Mouse (Mus musculus): ENCODE measurements around the gene Ralgapa2.

Gene Ralgapa2

GRCm38 (mm10) chr2:146511911-146512580, at the start of gene Ralgapa2:
Ralgapa2 (minus strand) TSS chr2:146512344.
- in situ Hi-C loops (cut with MseI, MboI) = no loop called here

DNA sequence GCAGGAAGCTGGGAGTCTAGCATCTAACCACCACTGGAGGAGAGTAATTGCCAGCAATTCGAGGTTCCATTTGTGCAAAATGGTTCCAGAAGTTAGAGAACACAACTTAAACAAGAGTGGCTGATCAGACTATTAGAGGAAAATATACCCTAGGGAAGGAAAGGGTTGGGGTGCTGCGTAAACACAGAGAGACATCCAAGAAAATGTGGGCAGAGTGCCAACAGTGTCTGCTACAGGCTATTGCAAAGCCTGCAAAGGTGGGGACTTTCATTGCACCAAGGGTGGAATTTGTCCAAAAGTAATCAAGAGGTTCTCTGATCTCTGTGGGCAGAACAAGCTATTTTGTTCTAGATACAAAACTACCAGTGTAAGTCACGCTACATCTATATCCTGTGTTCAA, 49.4 kb upstream of the Ralgapa2 start:
- in situ Hi-C loops (cut with MseI, MboI) = no loop called here

DNA sequence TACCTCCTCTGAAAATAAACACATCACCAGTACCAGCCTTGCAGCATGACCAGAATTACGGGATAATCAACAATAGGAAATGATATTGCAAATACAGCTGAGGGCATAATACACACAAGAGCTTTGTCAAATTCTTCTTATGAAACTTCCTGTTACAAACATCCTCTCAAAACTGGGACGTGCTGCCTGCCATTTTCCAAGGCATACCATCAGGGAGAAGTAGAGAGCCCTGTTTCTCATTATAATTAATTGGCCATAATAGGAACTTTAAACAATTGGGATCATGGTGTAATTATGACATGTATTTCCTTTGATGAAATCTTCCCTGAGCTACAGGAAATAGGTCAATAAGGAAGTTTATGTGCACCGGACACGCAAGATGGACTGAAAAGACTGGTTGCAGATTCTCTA, 48.5 kb upstream of the Ralgapa2 start:
- in situ Hi-C loops (cut with MseI, MboI) = no loop called here

- in situ Hi-C loops (cut with MseI, MboI) = no loop called here
Observed at GRCm38 (mm10) chr2:146556148-146556547, 44.0 kb upstream of the Ralgapa2 start.

DNA sequence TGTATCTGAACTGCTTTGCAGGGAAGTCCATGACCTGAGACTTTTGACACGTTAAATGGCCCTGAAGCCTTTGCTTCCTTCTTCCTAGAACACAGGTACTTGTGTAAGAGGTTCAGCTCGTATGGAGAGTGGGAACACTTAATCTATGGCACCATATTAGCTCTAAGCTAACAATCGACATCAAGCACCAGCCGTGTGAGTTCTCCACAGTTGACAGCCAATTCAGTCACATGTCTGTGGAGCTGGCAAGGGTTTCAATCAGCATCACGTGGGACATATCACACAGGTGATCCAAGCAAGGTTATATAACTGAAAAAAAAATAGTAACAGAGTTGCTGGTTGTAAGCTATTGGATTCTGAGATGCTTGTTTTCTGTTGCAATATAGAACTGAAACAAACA, 43.2 kb upstream of the Ralgapa2 start:
- in situ Hi-C loops (cut with MseI, MboI) = no loop called here

DNA sequence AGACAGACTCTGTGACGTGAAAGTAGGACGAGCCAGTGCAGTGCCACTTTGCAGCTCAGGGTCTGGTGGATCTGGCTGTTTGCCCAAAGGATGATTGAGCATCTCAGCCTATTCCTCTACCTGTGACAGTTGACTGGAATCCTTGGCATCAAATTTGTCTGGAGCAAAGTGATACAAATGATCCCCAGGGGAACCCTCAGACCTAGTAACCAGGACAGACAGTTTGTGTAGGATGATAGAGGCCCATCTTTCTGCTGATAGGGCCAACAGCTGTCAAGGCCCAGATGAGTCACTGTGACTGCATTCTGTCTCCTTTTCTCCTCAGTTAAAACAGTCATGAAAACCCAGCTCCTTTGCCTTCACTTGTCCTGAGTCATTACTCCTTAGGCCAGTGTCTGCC, 41.6 kb upstream of the Ralgapa2 start:
- in situ Hi-C loops (cut with MseI, MboI) = no loop called here

DNA sequence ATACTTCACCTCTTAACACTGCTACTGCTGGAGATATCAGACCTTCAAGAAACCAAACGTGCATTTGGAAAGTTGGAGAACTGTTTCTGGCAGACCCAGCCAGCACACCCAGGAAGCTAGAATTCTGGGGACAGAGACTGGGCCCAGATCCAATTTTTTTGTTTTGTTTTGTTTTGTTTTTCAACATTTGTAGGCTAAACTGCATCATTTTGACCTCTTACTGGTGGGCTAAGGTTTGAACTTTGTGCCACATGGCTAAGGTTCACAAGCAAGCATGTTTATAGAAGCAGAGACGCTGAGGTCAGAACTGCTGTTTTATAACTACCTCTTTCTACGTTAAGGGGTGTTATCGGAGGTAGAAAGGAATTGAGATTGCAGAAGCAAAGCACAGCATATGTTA, 39.7 kb upstream of the Ralgapa2 start:
- in situ Hi-C loops (cut with MseI, MboI) = no loop called here

DNA sequence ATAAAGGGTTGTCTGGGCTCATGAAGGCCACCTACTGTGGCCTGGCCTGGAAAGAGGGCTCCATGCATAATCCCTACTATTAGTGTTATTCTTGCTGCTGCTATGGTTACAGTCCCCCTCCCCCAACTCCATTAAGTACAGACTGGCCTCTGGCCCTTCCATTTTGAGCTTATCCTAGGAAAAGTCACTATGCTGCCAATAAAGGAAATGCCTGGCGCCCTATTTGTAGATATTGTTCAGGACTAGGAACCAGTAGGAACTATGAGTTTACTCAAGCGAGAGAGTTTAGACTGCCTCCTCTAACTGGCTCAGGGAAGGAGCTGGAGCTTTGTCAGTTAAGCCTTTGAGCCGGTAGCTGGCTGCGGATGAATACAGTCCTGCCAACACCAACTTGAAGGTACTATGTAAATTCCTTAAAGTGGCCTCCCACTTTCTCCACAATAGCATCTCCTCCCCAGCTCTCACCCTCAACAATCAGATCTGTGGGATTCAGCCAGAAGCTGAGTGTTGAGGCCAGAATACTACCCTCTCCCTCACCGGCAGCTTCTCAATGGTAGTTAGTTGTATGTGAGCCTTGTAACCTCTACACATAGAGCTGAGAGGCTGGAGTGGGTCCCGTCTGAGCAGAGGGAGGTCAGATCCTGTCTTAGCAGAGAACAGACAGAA, 37.1 kb upstream of the Ralgapa2 start:
- in situ Hi-C loops (cut with MseI, MboI) = no loop called here

GRCm38 (mm10) chr2:146544155-146544814, 32.1 kb upstream of the Ralgapa2 start:
- in situ Hi-C loops (cut with MseI, MboI) = no loop called here

GRCm38 (mm10) chr2:146533118-146533949, 21.2 kb upstream of the Ralgapa2 start:
- in situ Hi-C loops (cut with MseI, MboI) = no loop called here

- in situ Hi-C loops (cut with MseI, MboI) = no loop called here
Observed at GRCm38 (mm10) chr2:146532493-146532892, 20.3 kb upstream of the Ralgapa2 start.

DNA sequence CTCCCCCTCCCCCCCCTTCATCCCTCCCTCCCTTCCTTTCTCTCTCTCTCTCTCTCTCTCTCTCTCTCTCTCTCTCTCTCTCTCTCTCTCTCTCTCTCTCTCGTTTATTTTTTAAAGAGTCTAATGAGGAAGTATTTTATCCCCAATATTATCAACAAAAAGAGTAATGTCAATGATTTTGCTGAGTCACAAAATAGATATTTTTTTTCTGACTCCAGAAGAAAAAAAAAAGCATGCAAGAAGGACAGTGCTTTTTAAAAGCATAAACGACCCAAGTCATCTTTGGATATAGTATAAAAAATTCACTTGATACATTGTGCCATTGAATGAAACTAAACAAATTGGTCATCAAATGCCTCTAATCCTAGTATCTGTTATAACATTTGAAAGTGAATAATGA, 13.3 kb upstream of the Ralgapa2 start:
- in situ Hi-C loops (cut with MseI, MboI) = no loop called here

- in situ Hi-C loops (cut with MseI, MboI) = no loop called here
Observed at GRCm38 (mm10) chr2:146524685-146525415, 12.7 kb upstream of the Ralgapa2 start.

DNA sequence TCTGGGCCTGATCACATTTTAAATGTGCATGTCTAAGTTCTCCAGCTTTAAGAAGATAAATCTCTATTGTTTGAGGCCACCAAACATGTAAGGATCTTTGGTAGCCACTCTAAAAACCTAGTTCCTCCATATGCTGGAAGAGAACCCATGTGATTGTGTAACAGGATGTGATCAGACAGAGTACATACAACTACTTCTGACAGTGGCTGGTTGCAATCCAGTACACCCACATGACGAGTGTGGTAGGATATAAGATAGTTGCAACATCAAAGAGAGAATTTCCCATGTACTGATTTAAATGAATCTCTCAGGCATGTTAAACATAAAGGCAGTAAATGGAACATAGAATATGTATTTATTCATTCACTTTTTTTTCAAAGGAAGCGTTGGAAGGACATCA, 4.8 kb upstream of the Ralgapa2 start:
- in situ Hi-C loops (cut with MseI, MboI) = no loop called here

GRCm38 (mm10) chr2:146515081-146515480, 2.9 kb upstream of the Ralgapa2 start:
- in situ Hi-C loops (cut with MseI, MboI) = no loop called here

DNA sequence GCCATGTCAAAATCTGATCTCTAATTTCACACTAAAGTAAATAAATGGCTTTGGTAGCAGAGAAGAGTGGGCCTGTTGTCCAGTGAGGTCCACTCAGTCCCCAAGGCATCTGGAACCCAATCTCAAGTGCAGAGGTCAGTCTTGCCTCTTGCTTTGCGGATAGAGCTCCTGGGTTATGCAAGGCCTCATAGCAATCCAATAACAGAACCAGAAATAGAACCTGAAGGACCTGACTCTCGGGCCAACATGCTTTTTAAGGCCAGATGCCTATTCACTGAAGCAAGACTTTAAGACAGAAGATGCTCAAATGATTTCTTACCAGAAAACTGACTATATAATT, 407 bp upstream of the Ralgapa2 start:
- in situ Hi-C loops (cut with MseI, MboI) = no loop called here

GRCm38 (mm10) chr2:146511401-146511865, 711 bp downstream of the Ralgapa2 start:
- in situ Hi-C loops (cut with MseI, MboI) = no loop called here

GRCm38 (mm10) chr2:146510780-146511179, 1.4 kb downstream of the Ralgapa2 start:
- in situ Hi-C loops (cut with MseI, MboI) = no loop called here

DNA sequence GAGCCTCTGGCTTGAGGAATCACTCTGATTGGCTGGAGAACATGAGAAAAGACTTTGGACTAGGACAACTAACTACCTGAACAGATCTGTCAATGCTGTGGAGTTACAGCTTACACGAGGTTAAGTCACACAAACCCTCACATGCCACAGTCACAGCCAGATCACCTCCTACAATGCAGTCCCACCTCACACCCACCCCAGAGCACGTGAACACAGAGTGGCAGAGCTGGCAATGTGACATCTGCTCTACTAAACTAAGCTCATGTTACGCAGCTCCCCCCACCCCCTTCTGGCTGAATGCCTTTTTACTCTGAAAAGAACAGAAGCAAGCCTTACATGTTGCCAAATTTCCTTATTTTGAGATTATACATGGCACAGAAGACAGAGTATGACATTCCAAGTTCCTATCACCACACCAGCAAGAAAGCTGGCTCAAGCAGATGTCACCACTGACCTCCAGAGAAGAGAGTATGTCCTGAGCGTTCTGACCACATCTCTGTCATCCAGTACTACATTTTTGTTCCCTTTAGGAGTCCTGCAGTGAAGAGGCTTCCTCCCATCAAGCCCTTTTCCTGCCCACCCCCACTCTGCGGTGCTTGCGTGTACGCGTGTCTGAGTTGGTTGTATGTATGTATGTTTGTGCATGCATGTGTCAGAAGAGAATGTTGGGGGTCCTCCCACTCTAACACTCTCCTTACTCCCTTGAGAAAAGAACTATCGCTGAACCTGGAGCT, 9.4 kb downstream of the Ralgapa2 start:
- in situ Hi-C loops (cut with MseI, MboI) = no loop called here

DNA sequence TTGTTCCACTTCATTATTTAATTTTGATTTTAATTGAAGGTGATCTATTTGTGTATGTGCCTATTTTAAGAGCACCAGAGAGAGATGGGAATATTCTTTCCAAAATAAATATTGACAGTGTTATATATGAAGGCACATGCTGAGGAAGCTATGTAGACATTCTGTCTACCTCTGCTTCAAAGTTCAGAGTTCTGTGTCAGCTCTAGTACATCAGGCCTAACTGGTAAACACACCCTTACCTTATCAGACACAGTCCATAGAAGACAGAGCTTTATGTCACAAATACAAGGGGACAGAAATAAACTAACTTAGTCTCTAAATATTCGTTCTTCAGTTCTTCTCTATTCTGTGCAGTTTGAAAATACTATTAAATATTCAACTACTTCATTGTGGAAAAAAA, 12.1 kb downstream of the Ralgapa2 start:
- in situ Hi-C loops (cut with MseI, MboI) = no loop called here

- in situ Hi-C loops (cut with MseI, MboI) = no loop called here
Observed at GRCm38 (mm10) chr2:146499111-146499510, 13.0 kb downstream of the Ralgapa2 start.

All from mouse trophoblast stem cell (cell line).